ENCODE assay signal across 10 mouse cellular contexts in genomic region chr8:117197551-117197950, GRCm38 (mm10). TPM values are rescaled to one million over a fixed set of nuclear protein-coding genes. Genes with fewer than 3 reads are reported as not detected.
DNase-seq lines count a peak whose midpoint lies in the region; ATAC-seq and TF ChIP-seq lines count a peak whose summit lies in the region.
"Had no signal": no experiment of that assay in that cellular context is flagged by ENCODE, and none has a peak within 500 bp of the region (broad histone marks: within the 10 kb centered on the region; RNA-seq: fewer than 3 reads in every experiment).

No protein-coding gene starts in this region.

- peaks cover 33% of the 10 kb centered on the region for H3K4me1 ChIP-seq in intestine, embryonic 14.5 days (replicated peaks; ENCODE audit: control insufficient read depth, insufficient read depth, low read length)
- no peaks in the 10 kb centered on the region for H3K4me1 ChIP-seq in intestine, postnatal 0 days (replicated peaks; ENCODE audit: control insufficient read depth, insufficient read depth, low read length)
- H3K4me1 ChIP-seq in bone marrow, adult 2 months (ENCODE audit: control insufficient read depth, insufficient read depth, low read length): peaks cover 10% of the 10 kb centered on the region
- peaks cover 62% of the 10 kb centered on the region for H3K4me1 ChIP-seq in liver, embryonic 16.5 days (ENCODE audit: control insufficient read depth, low read depth, low read length)

- no peak overlapping the region for H3K9ac ChIP-seq in intestine, embryonic 14.5 days (ENCODE audit: low read length)
- no peak overlapping the region for H3K9ac ChIP-seq in intestine, postnatal 0 days (ENCODE audit: low read depth, low read length)
- H3K9ac ChIP-seq in liver, embryonic 16.5 days (ENCODE audit: low read depth, low read length): peak overlapping the region; percentile 59
- H3K9ac ChIP-seq: embryonic facial prominence, embryonic 15.5 days; kidney, embryonic 15.5 days had no signal

- DNase-seq in intestine, embryonic 14.5 days (ENCODE audit: low spot score): no peak
- DNase-seq in brain, embryonic 14.5 days (ENCODE audit: low read depth): peak; percentile 8
- no peak for DNase-seq in frontal cortex, postnatal 25 days (ENCODE audit: low spot score in 2 of 2)
- no peak for DNase-seq in kidney, postnatal 14 days

- no peak for TF ChIP-seq CTCF in intestine, postnatal 0 days (IDR thresholded peaks at IDR 0.05; ENCODE audit: low read depth)
- no peak for TF ChIP-seq CTCF in bone marrow, adult 2 months (IDR thresholded peaks at IDR 0.05; ENCODE audit: control insufficient read depth, insufficient read depth, low read length)
- no peak for TF ChIP-seq CTCF in brain, embryonic 14.5 days (IDR thresholded peaks at IDR 0.05; ENCODE audit: borderline replicate concordance, extremely low read depth, insufficient read depth, insufficient read length)

- H3K4me3 ChIP-seq in intestine, embryonic 14.5 days (ENCODE audit: low read depth, low read length): no peak overlapping the region
- H3K4me3 ChIP-seq in intestine, postnatal 0 days (ENCODE audit: low read depth, low read length): no peak overlapping the region
- no peak overlapping the region for H3K4me3 ChIP-seq in bone marrow, adult 2 months (replicated peaks; ENCODE audit: control insufficient read depth, low read depth, low read length)
- H3K4me3 ChIP-seq in liver, embryonic 16.5 days (ENCODE audit: low read depth, low read length): peak overlapping the region; percentile 36
- H3K4me3 ChIP-seq: embryonic facial prominence, embryonic 15.5 days; kidney, embryonic 15.5 days; left cerebral cortex, adult 2 months had no signal

- H3K4me2 ChIP-seq in intestine, embryonic 14.5 days (ENCODE audit: low read length): no peak overlapping the region
- no peak overlapping the region for H3K4me2 ChIP-seq in intestine, postnatal 0 days (replicated peaks; ENCODE audit: low read depth)
- H3K4me2 ChIP-seq in liver, embryonic 16.5 days (ENCODE audit: low read depth, low read length): peak overlapping the region; percentile 60
- H3K4me2 ChIP-seq: embryonic facial prominence, embryonic 15.5 days had no signal

- no peaks in the 10 kb centered on the region for H3K27me3 ChIP-seq in intestine, embryonic 14.5 days (replicated peaks; ENCODE audit: control insufficient read depth, insufficient read depth, low read length)
- no peaks in the 10 kb centered on the region for H3K27me3 ChIP-seq in intestine, postnatal 0 days (replicated peaks; ENCODE audit: control insufficient read depth, insufficient read depth, low read length)
- H3K27me3 ChIP-seq in liver, embryonic 16.5 days (ENCODE audit: control insufficient read depth, insufficient read depth, low read depth, low read length): no peaks in the 10 kb centered on the region
- H3K27me3 ChIP-seq: embryonic facial prominence, embryonic 15.5 days; kidney, embryonic 15.5 days had no signal

- TF ChIP-seq POLR2A in bone marrow, adult 2 months (IDR thresholded peaks at IDR 0.05; ENCODE audit: borderline replicate concordance, control insufficient read depth, low read depth, low read length): no peak
- TF ChIP-seq POLR2A in brain, embryonic 14.5 days (IDR thresholded peaks at IDR 0.05; ENCODE audit: borderline replicate concordance, extremely low read depth, insufficient read depth, insufficient read length, poor library complexity, severe bottlenecking): no peak

- no peaks in the 10 kb centered on the region for H3K9me3 ChIP-seq in intestine, embryonic 14.5 days (ENCODE audit: control insufficient read depth, low read length)
- H3K9me3 ChIP-seq in intestine, postnatal 0 days (ENCODE audit: control insufficient read depth): no peaks in the 10 kb centered on the region
- H3K9me3 ChIP-seq in liver, embryonic 16.5 days (replicated peaks; ENCODE audit: control insufficient read depth, low read length): no peaks in the 10 kb centered on the region
- H3K9me3 ChIP-seq: embryonic facial prominence, embryonic 15.5 days; kidney, embryonic 15.5 days had no signal

- no peak for ATAC-seq in intestine, embryonic 14.5 days (replicated peaks; ENCODE audit: low FRiP score, low TSS enrichment, low read depth)
- ATAC-seq in intestine, postnatal 0 days: no peak
- ATAC-seq in liver, embryonic 16.5 days (ENCODE audit: low read depth): no peak

- WGBS in intestine, embryonic 14.5 days: 84% methylated on average over 6 of the region's 6 CpGs
- 85% methylated on average over 6 of the region's 6 CpGs for WGBS in intestine, postnatal 0 days
- 94% methylated on average over 6 of the region's 6 CpGs for WGBS in bone marrow, adult 2 months
- WGBS in liver, embryonic 16.5 days (ENCODE audit: insufficient replicate concordance): 82% methylated on average over 6 of the region's 6 CpGs

- peaks cover 44% of the 10 kb centered on the region for H3K36me3 ChIP-seq in intestine, embryonic 14.5 days (ENCODE audit: control insufficient read depth, insufficient read depth, low read length)
- H3K36me3 ChIP-seq in intestine, postnatal 0 days (ENCODE audit: control insufficient read depth, insufficient read depth): peaks cover 47% of the 10 kb centered on the region
- H3K36me3 ChIP-seq in liver, embryonic 16.5 days (ENCODE audit: control insufficient read depth, insufficient read depth): no peaks in the 10 kb centered on the region; the same call in 1 of the 2 replicates

- H3K27ac ChIP-seq in intestine, embryonic 14.5 days (ENCODE audit: low read depth): peak overlapping the region; percentile 83
- H3K27ac ChIP-seq in intestine, postnatal 0 days (ENCODE audit: low read depth, low read length): no peak overlapping the region
- peak overlapping the region; percentile 80; the same call in 1 of the 2 replicates for H3K27ac ChIP-seq in bone marrow, adult 2 months (ENCODE audit: control insufficient read depth, insufficient read depth, low read depth, low read length, poor library complexity)
- peak overlapping the region; percentile 96 for H3K27ac ChIP-seq in liver, embryonic 16.5 days (ENCODE audit: low read length)
- H3K27ac ChIP-seq: left cerebral cortex, adult 2 months had no signal

RNA-seq across cellular contexts. Expression of gene Gan, which starts 39.6 kb away (rescaled TPM):
- 2.8 and 3.0 TPM in 2 replicates for polyA plus RNA-seq in intestine, embryonic 14.5 days (2014; fragmentation: Nextera tagmentation; extraction: Ambion mirVana)
- 1.1 and 1.4 TPM in 2 replicates for polyA plus RNA-seq in intestine, postnatal 0 days (2015; fragmentation: Nextera tagmentation; extraction: Ambion mirVana)
- polyA plus RNA-seq in bone marrow, adult 2 months (2011; ENCODE audit: insufficient read depth, insufficient read length, low replicate concordance, missing spikeins): 2.9 and 3.1 TPM in 2 replicates
- polyA plus RNA-seq in brain, embryonic 14.5 days (2012; rRNA removed): 8.0 and 10.5 TPM in 2 replicates
- 0.58 and 0.63 TPM in 2 replicates for polyA plus RNA-seq in liver, embryonic 16.5 days (2015; fragmentation: Nextera tagmentation; extraction: Ambion mirVana)

RNA-seq across cellular contexts. Expression of gene Cmip, which starts 59.3 kb away (rescaled TPM):
- 22.2 and 22.4 TPM in 2 replicates for polyA plus RNA-seq in intestine, embryonic 14.5 days (2014; fragmentation: Nextera tagmentation; extraction: Ambion mirVana)
- polyA plus RNA-seq in intestine, postnatal 0 days (2015; fragmentation: Nextera tagmentation; extraction: Ambion mirVana): 47.1 and 48.9 TPM in 2 replicates
- polyA plus RNA-seq in bone marrow, adult 2 months (2011; ENCODE audit: insufficient read depth, insufficient read length, low replicate concordance, missing spikeins): 11.5 and 16.2 TPM in 2 replicates
- polyA plus RNA-seq in brain, embryonic 14.5 days (2012; rRNA removed): 140 and 205 TPM in 2 replicates
- polyA plus RNA-seq in liver, embryonic 16.5 days (2015; fragmentation: Nextera tagmentation; extraction: Ambion mirVana): 8.4 and 9.1 TPM in 2 replicates
